Mouse (Mus musculus): ENCODE results near the gene Mmd. TPM values are rescaled to one million over a fixed set of nuclear protein-coding genes. Genes with fewer than 3 reads are reported as not detected.
A peak's percentile ranks its signal among the peaks of the same experiment; 100 is the strongest.
"Not testable (repeated sequence)": the region's sequence is repeated elsewhere in the genome, so short reads cannot be mapped to it uniquely, and the experiment has no call there.

Gene Mmd
- polyA plus RNA-seq, 1 experiment from 2014 or later: 47.7 TPM

DNA sequence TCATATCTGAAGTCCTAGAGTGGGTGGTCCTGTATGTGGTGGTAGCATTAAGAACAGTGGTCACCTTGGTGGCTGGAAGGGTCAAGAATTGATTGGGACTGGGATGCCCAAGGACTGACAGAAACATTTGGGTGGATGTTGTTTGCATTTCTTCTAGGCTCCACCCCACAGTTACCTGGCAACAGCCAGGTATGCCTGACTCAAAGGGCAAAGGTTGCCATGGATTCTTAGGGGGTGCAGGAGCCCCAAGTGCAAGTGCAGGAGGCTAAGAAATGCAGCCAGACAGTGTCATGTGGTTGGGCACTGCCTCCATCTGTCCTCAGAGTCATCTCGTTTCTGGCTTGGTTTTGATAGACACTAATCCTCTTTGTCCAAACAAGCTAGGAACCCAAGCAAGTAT, 24.9 kb downstream of the Mmd start:
- H3K27ac ChIP-seq (ENCODE audit: low read length): no peak overlapping the region
- WGBS: 48% methylated on average over 1 of the region's 1 CpGs
- H3K4me3 ChIP-seq (ENCODE audit: low read length): no peak overlapping the region
- no peaks in the 10 kb centered on the region for H3K9me3 ChIP-seq (ENCODE audit: control insufficient read depth, low read length)
- peaks cover 6% of the 10 kb centered on the region for H3K36me3 ChIP-seq (ENCODE audit: control insufficient read depth, insufficient read depth, low read length)
- no peak overlapping the region for H3K4me2 ChIP-seq (ENCODE audit: low read depth, low read length)
- peak; percentile 67 for ATAC-seq
- no peak overlapping the region for H3K9ac ChIP-seq (ENCODE audit: low read depth, low read length)
- no peaks in the 10 kb centered on the region for H3K27me3 ChIP-seq (replicated peaks; ENCODE audit: control insufficient read depth, insufficient read depth, low read length)
- H3K4me1 ChIP-seq (ENCODE audit: control insufficient read depth, insufficient read depth, low read length): peaks cover 14% of the 10 kb centered on the region

DNA sequence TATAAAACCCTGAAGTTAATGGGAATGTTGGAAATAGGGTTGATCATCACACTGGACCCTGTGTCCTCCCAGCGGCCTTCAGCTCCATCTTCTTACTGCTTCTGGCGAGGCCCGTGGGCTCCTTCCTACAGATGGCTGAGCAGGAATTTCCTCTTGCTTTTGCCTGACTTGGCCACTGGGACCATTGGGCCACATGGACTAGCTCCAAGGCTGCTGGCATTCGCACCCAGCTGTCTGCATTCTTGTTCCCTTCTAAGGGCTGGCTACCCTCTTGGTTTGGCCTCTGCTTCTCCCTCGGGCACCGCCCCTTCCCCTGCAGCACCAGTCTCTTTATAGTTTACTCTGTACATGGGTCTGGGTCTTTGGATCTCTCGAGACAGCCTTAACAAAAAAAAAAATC, 26.4 kb downstream of the Mmd start:
- ATAC-seq: no peak
- Histone ChIP-seq H3K4me2 (ENCODE audit: low read depth, low read length) (no peak overlapping the region), H3K27ac (ENCODE audit: low read length) (no peak overlapping the region), H3K4me1 (ENCODE audit: control insufficient read depth, insufficient read depth, low read length) (peaks cover 7% of the 10 kb centered on the region), H3K27me3 (replicated peaks; ENCODE audit: control insufficient read depth, insufficient read depth, low read length) (no peaks in the 10 kb centered on the region), H3K4me3 (ENCODE audit: low read length) (no peak overlapping the region), H3K9me3 (ENCODE audit: control insufficient read depth, low read length) (no peaks in the 10 kb centered on the region), H3K9ac (ENCODE audit: low read depth, low read length) (no peak overlapping the region), H3K36me3 (ENCODE audit: control insufficient read depth, insufficient read depth, low read length) (peaks cover 6% of the 10 kb centered on the region)
- WGBS: 85% methylated on average over 7 of the region's 7 CpGs

DNA sequence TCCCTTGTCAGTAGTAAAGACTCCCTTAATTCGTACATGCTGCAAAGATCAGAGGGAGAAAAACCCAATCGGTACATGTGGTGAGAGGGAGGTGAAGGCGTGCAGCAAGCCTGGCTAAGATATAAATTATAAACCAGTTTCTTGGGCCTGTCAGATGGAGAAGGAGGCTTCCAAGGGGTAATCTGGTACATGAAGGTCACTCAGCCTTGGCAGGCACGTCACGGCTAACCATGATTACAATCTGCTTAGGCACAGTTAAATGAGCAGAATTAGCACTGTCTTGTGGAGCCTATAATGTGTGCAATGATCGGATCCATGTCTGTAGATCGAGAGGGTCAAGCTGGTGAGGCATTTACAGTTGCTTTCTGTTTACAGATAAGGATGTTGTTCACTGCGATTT, 26.9 kb downstream of the Mmd start:
- Histone ChIP-seq H3K27ac (ENCODE audit: low read length) (no peak overlapping the region), H3K9ac (ENCODE audit: low read depth, low read length) (no peak overlapping the region), H3K4me2 (ENCODE audit: low read depth, low read length) (no peak overlapping the region), H3K36me3 (ENCODE audit: control insufficient read depth, insufficient read depth, low read length) (peaks cover 5% of the 10 kb centered on the region), H3K4me3 (ENCODE audit: low read length) (no peak overlapping the region), H3K4me1 (ENCODE audit: control insufficient read depth, insufficient read depth, low read length) (peaks cover 7% of the 10 kb centered on the region), H3K9me3 (ENCODE audit: control insufficient read depth, low read length) (no peaks in the 10 kb centered on the region), H3K27me3 (replicated peaks; ENCODE audit: control insufficient read depth, insufficient read depth, low read length) (no peaks in the 10 kb centered on the region)
- 80% methylated on average over 8 of the region's 8 CpGs for WGBS
- no peak for ATAC-seq

DNA sequence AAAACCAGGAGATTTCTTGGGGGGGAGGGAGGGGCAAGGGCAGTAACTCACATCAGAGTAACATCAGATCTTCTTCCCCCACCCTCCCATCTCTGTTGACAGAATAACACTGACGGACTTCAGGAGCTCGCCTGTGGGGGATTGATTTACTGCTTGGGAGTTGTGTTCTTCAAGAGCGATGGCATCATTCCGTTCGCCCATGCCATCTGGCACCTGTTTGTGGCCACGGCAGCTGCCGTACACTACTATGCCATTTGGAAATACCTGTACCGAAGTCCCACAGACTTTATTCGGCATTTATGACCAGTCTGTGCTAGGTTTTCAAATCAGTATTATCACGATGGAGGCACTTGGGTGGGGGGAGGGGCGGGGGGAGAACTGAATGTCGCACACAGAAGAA, 27.3 kb downstream of the Mmd start:
- no peak for ATAC-seq
- no peak overlapping the region for H3K27ac ChIP-seq (ENCODE audit: low read length)
- H3K4me2 ChIP-seq (ENCODE audit: low read depth, low read length): no peak overlapping the region
- no peaks in the 10 kb centered on the region for H3K27me3 ChIP-seq (replicated peaks; ENCODE audit: control insufficient read depth, insufficient read depth, low read length)
- peaks cover 3% of the 10 kb centered on the region for H3K36me3 ChIP-seq (ENCODE audit: control insufficient read depth, insufficient read depth, low read length)
- H3K4me1 ChIP-seq (ENCODE audit: control insufficient read depth, insufficient read depth, low read length): peaks cover 7% of the 10 kb centered on the region
- H3K9ac ChIP-seq (ENCODE audit: low read depth, low read length): no peak overlapping the region
- H3K9me3 ChIP-seq (ENCODE audit: control insufficient read depth, low read length): no peaks in the 10 kb centered on the region
- WGBS: 85% methylated on average over 12 of the region's 12 CpGs
- no peak overlapping the region for H3K4me3 ChIP-seq (ENCODE audit: low read length)

DNA sequence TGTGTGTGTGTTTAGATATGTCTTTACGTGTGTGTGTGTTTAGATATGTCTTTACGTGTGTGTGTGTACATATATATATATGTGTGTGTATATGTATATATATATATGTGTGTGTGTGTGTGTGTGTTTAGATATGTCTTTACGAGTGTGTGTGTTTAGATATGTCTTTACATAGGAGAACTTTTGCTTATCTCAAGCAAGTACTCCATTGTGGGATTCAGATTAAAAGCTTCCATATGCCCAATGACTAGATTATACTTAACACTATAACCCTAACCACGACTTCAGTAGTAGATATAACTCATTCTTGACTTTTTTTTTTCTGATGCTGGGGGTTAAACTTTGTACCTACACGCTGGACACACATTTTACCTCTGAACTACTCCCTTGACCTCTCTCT, 30.8 kb downstream of the Mmd start:
- no peaks in the 10 kb centered on the region for H3K9me3 ChIP-seq (ENCODE audit: control insufficient read depth, low read length)
- WGBS: 84% methylated on average over 5 of the region's 5 CpGs
- H3K27ac ChIP-seq (ENCODE audit: low read length): no peak overlapping the region
- H3K36me3 ChIP-seq (ENCODE audit: control insufficient read depth, insufficient read depth, low read length): no peaks in the 10 kb centered on the region
- no peaks in the 10 kb centered on the region for H3K27me3 ChIP-seq (replicated peaks; ENCODE audit: control insufficient read depth, insufficient read depth, low read length)
- H3K4me1 ChIP-seq (ENCODE audit: control insufficient read depth, insufficient read depth, low read length): no peaks in the 10 kb centered on the region
- H3K9ac ChIP-seq (ENCODE audit: low read depth, low read length): no peak overlapping the region
- no peak overlapping the region for H3K4me3 ChIP-seq (ENCODE audit: low read length)
- no peak overlapping the region for H3K4me2 ChIP-seq (ENCODE audit: low read depth, low read length)
- no peak for ATAC-seq

DNA sequence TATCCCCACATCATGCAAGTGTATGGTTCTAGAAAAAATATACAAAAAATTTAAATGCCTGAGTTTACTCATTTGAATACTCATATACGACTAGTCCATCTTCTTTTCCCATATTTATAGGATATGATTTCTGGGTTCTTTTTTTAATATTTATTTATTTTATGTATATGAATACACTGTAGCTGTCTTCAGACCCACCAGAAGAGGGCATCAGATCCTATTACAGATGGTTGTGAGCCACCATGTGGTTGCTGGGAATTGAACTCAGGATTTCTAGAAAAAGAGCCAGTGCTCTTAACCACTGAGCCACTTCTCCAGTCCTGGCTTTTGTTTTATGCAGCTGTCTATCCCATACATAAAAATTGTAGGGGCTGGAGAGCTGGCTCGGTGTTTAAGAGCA, 32.7 kb downstream of the Mmd start:
- not testable (repeated sequence) for H3K9me3 ChIP-seq (ENCODE audit: control insufficient read depth, low read length); H3K4me1 ChIP-seq (ENCODE audit: control insufficient read depth, insufficient read depth, low read length); H3K4me3 ChIP-seq (ENCODE audit: low read length); H3K4me2 ChIP-seq (ENCODE audit: low read depth, low read length); H3K9ac ChIP-seq (ENCODE audit: low read depth, low read length); H3K27ac ChIP-seq (ENCODE audit: low read length); H3K36me3 ChIP-seq (ENCODE audit: control insufficient read depth, insufficient read depth, low read length); H3K27me3 ChIP-seq (replicated peaks; ENCODE audit: control insufficient read depth, insufficient read depth, low read length); ATAC-seq
- 87% methylated on average over 2 of the region's 2 CpGs for WGBS

DNA sequence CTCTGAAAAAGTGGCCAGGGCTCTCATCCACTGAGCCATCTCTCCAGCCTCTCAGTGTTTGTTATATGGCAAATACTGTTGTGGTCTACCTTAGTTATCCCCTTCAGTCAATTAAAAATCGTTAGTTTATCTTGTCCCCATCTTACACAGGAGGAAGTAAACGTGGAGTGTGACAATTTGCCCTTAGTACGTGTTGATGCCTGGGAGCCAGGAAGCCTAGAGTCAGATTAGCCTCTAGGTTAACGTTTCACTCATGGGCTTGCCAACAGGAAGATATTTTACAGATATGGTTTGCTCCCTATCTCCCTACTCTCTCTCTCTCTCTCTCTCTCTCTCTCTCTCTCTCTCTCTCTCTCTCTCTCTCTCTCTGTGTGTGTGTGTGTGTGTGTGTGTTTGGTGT, 33.9 kb downstream of the Mmd start:
- peak; percentile 71 for ATAC-seq
- H3K4me3 ChIP-seq (ENCODE audit: low read length): no peak overlapping the region
- no peak overlapping the region for H3K27ac ChIP-seq (ENCODE audit: low read length)
- no peak overlapping the region for H3K9ac ChIP-seq (ENCODE audit: low read depth, low read length)
- 38% methylated on average over 4 of the region's 4 CpGs for WGBS
- no peaks in the 10 kb centered on the region for H3K36me3 ChIP-seq (ENCODE audit: control insufficient read depth, insufficient read depth, low read length)
- no peaks in the 10 kb centered on the region for H3K4me1 ChIP-seq (ENCODE audit: control insufficient read depth, insufficient read depth, low read length)
- H3K27me3 ChIP-seq (replicated peaks; ENCODE audit: control insufficient read depth, insufficient read depth, low read length): no peaks in the 10 kb centered on the region
- H3K4me2 ChIP-seq (ENCODE audit: low read depth, low read length): no peak overlapping the region
- H3K9me3 ChIP-seq (ENCODE audit: control insufficient read depth, low read length): no peaks in the 10 kb centered on the region

DNA sequence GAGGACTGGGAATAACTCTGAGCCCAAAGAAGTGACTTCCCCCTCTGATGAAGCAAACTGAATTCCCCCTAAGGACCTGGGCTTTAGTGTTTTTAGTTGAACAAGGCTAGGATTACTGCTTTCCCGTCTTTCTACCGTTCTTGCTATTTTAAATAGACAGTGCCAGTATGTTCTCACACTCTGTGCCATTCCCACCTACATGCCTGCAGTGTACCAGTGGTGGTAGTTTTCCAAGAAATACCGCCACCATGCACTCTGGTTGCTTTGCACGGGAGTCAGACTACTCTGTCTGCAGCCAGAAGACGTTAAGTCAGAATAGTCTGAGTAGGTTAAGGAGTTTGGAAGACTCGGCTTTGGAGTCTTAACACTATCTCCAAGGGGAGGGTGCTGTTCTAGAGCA, 34.3 kb downstream of the Mmd start:
- whole genome bisulfite sequencing: 79% methylated on average over 6 of the region's 6 CpGs
- Histone ChIP-seq H3K4me3 (ENCODE audit: low read length) (no peak overlapping the region), H3K4me1 (ENCODE audit: control insufficient read depth, insufficient read depth, low read length) (no peaks in the 10 kb centered on the region), H3K36me3 (ENCODE audit: control insufficient read depth, insufficient read depth, low read length) (no peaks in the 10 kb centered on the region), H3K9me3 (ENCODE audit: control insufficient read depth, low read length) (no peaks in the 10 kb centered on the region), H3K27ac (ENCODE audit: low read length) (no peak overlapping the region), H3K27me3 (replicated peaks; ENCODE audit: control insufficient read depth, insufficient read depth, low read length) (no peaks in the 10 kb centered on the region), H3K9ac (ENCODE audit: low read depth, low read length) (no peak overlapping the region), H3K4me2 (ENCODE audit: low read depth, low read length) (no peak overlapping the region)
- no peak for ATAC-seq

DNA sequence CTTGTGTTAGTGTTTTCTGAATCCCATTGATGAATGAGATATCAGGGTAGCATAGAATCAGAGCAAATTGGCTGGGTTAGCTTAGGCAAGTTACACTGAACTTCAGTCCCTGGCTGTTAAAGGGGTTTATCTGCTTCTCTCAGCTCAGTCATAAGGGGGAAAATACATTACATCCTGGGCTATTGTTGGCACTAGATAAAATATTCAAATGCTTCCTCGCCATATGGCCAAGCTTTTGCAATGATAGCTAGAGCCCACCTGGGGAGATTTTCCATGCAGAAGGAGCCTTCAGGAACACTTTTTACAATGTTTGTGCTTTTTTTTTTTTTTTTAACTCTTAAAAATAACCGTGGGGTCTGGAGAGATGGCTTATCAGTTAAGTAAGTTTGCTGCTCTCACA, 34.8 kb downstream of the Mmd start:
- Histone ChIP-seq H3K27ac (ENCODE audit: low read length) (no peak overlapping the region), H3K4me1 (ENCODE audit: control insufficient read depth, insufficient read depth, low read length) (no peaks in the 10 kb centered on the region), H3K9ac (ENCODE audit: low read depth, low read length) (no peak overlapping the region), H3K9me3 (ENCODE audit: control insufficient read depth, low read length) (no peaks in the 10 kb centered on the region), H3K27me3 (replicated peaks; ENCODE audit: control insufficient read depth, insufficient read depth, low read length) (no peaks in the 10 kb centered on the region), H3K4me2 (ENCODE audit: low read depth, low read length) (no peak overlapping the region), H3K36me3 (ENCODE audit: control insufficient read depth, insufficient read depth, low read length) (no peaks in the 10 kb centered on the region), H3K4me3 (ENCODE audit: low read length) (no peak overlapping the region)
- 62% methylated on average over 2 of the region's 2 CpGs for whole genome bisulfite sequencing
- no peak for ATAC-seq

DNA sequence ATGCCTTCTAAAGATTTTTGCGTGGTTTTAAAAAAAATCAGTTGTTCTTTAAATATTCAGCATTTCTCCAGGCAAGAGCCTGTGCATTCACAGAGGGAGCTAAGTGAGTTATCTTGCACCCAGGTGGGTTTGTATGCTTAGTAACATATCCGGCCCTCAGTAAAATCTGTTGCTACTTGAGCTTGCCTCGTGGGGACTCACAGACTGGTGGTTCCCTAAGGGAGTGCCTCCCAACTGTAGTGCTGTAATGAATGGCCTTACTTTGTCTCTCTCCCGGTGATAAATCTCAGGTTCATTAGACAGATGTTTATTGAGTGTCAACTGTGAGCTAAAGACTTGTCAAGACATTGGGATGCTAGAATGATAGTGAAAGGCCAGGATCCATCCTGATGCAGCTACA, 35.4 kb downstream of the Mmd start:
- no peak for ATAC-seq
- H3K4me2 ChIP-seq (ENCODE audit: low read depth, low read length): no peak overlapping the region
- H3K36me3 ChIP-seq (ENCODE audit: control insufficient read depth, insufficient read depth, low read length): no peaks in the 10 kb centered on the region
- H3K4me1 ChIP-seq (ENCODE audit: control insufficient read depth, insufficient read depth, low read length): no peaks in the 10 kb centered on the region
- no peak overlapping the region for H3K27ac ChIP-seq (ENCODE audit: low read length)
- H3K9me3 ChIP-seq (ENCODE audit: control insufficient read depth, low read length): no peaks in the 10 kb centered on the region
- 51% methylated on average over 4 of the region's 4 CpGs for WGBS
- no peak overlapping the region for H3K9ac ChIP-seq (ENCODE audit: low read depth, low read length)
- H3K4me3 ChIP-seq (ENCODE audit: low read length): no peak overlapping the region
- no peaks in the 10 kb centered on the region for H3K27me3 ChIP-seq (replicated peaks; ENCODE audit: control insufficient read depth, insufficient read depth, low read length)

All from intestine, embryonic 16.5 days (tissue).